Mouse (Mus musculus): Measurements from ENCODE around the gene Atg3.

Gene Atg3

GRCm38 (mm10) chr16:45158522-45159388, at the start of gene Atg3, which contains the start of gene Slc35a5:
Gene Atg3 (plus strand): TSS chr16:45158785.
Gene Slc35a5 (minus strand): TSS chr16:45158706.
- peak; percentile 96 for DNase-seq (ENCODE audit: low spot score)

- DNase-seq (ENCODE audit: low spot score) = peak; percentile 65
These were observed 48.1 kb upstream of the Atg3 start for GRCm38 (mm10) chr16:45110498-45110897.

DNA sequence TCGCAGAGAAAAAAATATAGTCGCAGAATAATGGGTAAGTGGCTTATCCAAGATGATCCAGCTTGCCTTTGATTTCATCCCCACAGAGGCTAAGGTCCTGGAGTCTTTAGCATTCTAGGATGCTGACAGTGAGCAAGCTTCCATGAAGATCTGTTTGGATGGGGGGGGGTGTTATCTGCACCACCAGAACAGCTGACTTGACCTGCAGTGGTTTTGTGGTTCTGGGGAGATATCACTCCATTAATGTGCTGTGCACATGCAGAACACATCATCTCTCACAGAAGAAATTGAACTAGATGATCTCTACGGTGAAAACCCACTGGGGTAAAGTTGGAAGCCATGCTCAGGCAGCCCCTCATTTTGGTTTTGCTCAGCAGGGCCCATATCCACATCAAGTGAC, 41.4 kb upstream of the Atg3 start:
- no peak for DNase-seq (ENCODE audit: low spot score)

DNA sequence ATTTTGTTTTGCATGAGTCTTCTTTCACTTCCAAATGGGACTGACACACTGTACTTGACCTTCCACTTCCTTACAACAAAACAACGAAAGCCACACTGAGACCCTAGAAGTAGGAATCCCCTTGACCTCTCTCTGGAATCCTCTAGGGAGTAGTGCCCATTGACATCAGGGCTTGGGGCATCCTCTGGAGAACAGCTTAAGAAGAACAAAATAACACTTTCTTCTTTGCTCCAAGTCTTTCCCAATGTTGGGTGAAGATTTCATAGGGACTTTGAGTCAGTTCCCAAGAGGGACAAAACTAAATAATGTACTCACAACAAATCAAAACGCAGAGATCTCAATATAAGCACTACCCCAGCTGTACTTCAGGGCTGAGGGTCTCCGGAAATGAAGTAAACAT, 39.8 kb upstream of the Atg3 start:
- no peak for DNase-seq (ENCODE audit: low spot score)

DNA sequence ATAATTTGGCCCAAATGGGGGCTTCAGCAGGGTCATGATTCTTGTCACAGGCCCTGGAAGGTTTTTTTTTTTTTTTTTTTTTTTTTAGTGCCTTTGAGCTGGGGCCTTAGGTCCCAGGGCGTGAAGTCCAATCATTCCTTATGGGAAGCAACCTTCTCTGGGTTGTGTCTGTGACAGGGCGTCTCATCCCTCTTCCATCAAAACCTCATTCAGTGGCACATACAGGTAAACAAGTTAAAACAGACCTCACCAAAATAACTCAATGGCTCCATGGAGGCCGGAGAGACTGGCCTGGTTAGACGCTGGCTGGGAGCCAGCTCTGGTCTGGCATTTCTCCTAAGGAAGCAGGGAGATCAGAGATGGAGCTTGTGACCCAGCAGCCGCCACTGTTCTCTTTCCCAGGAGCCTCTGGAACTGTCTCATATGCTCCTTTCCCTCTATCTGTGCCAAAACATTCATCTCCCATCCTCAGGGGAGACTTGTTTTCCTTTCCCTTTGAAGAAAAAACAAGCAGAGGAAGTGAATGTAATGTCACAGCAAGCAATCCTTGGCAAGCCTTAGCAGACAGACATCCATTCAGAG, 37.6 kb upstream of the Atg3 start:
- DNase-seq (ENCODE audit: low spot score) = peak; percentile 40

DNA sequence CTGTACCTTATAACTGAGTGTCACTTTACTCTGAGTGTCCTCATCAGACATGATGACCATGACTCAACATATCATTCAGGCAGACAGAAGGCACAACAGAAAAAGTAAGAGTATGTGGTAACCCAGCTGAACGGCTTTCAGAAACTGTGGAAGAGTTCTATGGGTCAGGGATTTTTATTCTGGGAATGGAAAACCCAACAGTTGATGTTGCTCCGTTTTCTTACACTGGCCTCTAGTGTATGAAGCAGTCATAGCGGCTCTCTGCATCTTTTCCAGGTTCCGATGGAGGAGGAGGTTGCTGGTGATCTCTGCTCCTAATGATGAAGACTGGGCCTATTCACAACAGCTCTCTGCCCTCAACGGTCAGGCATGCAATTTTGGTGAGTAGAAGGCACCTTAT, 36.0 kb upstream of the Atg3 start:
- no peak for DNase-seq (ENCODE audit: low spot score)

GRCm38 (mm10) chr16:45124230-45125203, 34.1 kb upstream of the Atg3 start:
- no peak for DNase-seq (ENCODE audit: low spot score)

DNA sequence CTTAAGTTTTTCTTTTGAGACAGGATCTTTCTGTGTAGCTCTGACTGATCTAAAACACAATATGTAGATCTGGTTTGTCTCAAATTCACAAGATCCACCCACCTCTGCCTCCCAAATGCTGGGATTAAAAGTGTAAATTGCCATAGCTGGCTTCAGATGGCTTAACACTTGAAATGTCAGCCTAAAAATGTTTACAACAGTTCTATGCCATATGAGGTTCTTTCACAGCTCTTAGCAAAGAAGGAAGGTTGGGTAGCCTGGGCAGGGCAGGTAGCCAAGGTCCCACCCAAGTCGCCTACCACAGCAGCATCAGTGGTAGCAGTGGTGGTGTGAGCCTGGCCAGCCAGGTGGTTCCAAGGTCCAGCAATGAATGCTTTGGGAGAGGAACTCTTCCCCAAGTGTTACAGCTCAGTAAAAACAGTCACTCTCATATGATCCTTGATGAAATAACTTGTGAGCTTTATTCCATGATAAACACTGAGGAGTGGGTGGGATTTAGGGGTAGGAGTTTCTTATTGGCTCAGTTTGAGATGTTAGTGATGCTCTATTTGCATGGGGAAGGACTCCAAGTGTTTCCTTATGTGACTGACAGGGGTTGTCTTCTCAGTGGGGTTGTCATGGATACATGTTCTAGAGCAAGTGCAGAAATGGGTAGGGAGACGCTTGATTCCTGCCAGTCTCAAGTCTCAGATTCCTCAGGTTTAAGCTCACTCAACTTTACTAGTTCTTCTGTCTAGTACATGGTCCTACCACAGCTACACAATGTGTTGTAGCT, 30.5 kb upstream of the Atg3 start:
- DNase-seq (ENCODE audit: low spot score) = no peak

DNA sequence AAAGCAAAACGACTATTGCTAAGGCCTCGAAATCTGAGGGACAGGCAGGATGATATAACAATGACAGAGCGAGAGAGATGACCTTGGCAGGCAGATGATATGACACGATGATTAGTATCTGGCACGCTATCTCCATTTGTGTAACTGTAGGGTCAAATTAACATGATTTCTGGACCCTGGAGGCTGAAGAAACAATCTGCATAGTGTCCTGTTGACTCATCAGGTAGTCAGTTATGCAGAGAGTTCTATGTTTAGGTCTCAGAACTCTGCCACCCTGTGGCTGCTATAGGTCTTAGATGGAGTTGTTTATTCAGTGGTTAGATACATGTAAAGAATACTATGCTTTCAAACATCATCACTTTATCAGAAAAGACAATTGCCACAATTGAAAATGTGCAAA, 16.9 kb upstream of the Atg3 start:
- no peak for DNase-seq (ENCODE audit: low spot score)

DNA sequence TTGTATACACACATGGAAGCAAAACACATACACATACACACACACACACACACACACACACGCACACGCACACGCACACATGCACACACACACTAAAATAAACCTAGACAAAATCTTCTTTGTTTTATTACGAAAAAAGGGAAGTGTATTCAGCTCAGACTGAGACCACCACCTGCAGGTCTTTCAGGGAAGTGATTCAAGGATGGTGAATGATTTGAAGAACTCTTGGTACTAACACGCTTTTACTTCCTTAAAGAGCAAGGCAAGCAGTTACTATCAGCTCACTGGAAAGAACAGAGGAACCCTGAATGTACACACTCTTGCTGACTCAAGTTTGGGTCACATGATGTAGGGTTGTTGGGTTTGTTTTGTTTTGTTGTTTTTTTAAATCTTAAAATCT, 16.0 kb upstream of the Atg3 start:
- no peak for DNase-seq (ENCODE audit: low spot score)

GRCm38 (mm10) chr16:45145119-45145518, 13.5 kb upstream of the Atg3 start:
- no peak for DNase-seq (ENCODE audit: low spot score)

DNA sequence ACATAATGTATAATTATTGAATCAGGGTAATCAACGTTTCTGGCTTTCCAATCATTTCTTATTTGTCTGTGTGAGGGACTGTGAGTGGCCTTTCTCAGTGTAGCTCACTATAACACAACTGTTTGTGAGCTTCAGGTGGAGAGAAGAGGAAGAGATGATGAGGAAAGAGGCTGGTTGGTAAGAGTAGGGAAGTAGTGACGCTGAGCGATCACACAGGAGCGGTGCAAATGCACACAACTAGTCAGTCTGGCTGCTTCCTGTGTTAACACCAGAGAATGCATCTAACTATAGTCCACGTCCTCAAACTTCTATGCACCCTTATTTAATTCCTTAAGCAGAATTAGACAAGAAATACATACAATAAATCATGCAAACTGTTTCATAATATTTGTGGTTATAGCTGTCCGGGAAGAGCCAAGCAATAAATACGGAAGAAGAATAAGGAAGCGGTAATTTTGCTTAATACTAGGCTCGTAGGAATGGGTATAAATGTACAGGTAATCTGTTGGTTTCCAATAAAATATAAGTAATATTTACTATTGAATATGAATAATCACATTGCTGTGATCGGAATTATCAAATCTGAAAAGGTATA, 10.0 kb upstream of the Atg3 start:
- no peak for DNase-seq (ENCODE audit: low spot score)

- no peak for DNase-seq (ENCODE audit: low spot score)
These were observed 3.8 kb upstream of the Atg3 start for GRCm38 (mm10) chr16:45154741-45155250.

DNA sequence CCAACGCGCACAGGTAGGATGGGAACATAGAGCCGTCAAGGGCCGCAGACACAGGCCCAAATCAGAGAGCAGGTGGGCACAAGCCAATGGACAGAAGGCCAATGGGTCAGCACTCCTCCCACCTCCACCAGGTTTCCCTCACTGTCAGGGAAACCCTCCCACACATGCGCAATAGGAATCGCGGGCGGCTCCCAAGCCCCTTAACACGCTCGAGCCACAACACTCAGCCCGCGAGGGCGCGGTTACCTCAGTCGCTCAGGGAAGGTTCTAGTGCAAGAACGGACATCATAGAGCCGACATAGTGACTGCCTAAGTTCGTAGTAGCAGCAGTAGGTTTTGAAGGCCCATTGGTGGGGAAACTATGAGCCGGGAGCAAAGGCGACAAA, 456 bp upstream of the Atg3 start:
- DNase-seq (ENCODE audit: low spot score) = peak; percentile 65

- no peak for DNase-seq (ENCODE audit: low spot score)
These were observed 768 bp downstream of the Atg3 start for GRCm38 (mm10) chr16:45159389-45159716.

GRCm38 (mm10) chr16:45178552-45178951, 20.0 kb downstream of the Atg3 start:
- DNase-seq (ENCODE audit: low spot score) = no peak

DNA sequence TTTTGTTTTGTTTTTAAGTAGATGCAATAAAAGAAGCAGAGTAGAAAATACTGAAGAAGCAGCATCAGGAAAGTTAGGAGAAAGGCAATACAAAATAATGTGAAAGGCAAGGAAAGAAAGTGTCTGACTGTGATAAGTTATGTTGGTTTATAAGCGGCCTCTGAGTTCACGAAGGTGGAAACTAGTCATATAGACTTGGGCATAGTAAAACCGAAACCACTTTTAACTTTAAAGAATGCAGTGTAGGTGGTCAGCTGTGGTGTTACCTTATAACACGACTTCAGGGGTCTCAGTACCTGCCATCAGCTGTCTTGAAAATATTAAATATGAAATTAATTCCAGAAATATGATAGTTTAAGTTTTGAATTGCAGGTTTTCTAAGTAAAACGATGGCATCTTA, 23.2 kb downstream of the Atg3 start:
- DNase-seq (ENCODE audit: low spot score) = no peak

DNA sequence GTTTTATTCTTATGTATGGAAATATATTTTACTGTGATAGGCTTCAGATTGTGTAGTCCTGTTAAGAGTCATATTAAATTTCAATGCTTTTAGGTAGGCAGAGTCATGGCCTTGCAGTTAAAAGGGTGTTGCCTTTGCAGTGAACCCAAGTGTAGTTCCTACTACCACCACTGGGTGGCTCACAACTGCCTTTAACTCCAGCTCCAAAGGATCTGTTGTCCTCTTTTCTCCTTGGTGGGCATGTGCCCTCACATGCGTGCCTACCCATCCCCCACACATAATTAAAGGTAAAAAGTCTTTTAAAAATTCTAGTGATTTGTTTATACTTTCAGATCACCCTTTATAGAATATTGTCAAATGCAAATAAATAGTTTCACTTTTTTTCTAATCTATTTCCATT, 34.0 kb downstream of the Atg3 start:
- DNase-seq (ENCODE audit: low spot score) = peak; percentile 13

DNA sequence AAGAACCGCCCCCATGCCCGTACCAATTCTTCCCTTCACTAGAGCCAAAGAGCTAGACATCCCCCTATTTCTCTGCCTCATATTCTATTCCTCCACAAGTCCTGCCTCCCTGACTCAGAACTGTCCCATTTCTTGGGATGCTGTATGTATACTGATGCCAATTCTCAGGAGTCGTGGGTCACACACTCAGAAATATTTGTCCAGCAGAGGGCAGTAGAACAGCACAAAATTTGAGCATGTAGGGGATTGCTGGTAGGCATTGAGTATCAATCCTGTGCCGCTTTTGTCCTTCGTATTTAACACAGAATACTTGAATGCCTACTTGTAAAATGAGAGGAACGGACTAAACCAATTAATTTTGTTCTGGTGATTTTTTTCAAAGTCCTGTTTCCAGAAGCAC, 38.2 kb downstream of the Atg3 start:
- peak; percentile 5 for DNase-seq (ENCODE audit: low spot score)

DNA sequence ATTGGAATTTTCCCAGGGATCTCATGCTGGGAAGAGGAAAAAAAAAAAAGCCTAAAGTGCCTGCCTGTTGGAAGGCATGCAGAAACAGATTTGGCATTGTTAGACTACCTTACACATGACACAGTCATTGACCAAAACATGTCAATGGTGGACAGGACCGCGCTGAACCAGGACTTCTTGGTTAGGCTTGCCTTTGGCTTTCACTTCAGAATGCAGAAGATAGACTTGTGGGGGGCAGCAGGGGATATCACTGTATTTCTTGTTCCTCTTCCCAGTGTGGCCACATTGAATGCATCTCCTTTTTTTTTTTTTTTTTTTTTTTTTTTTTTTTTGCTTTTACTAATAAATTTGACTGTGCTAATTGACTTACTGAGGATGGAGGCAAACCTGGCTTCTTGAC, 42.8 kb downstream of the Atg3 start:
- no peak for DNase-seq (ENCODE audit: low spot score)

DNA sequence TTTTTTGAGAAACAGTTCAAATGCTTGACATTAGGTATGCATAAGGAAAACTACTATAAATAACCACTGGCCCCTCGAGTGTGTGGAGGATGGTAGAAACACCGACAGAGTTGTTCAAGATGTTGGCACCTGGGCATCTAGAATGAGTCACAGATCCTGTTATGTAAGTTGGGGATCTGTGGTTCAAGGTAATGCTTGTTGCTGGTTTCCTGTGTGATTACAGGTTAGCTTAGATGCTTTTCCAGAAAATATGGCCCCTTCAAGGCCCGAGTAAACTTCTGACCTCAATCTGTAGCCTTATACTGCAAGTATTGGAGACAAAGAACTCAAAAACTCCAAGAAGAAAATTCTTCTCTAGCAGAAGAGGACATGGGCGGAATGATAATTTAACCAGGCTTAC, 45.9 kb downstream of the Atg3 start:
- DNase-seq (ENCODE audit: low spot score) = no peak
